Mouse (Mus musculus) adrenal gland, postnatal 25 days (tissue): Measurements from ENCODE around the gene Prn. TPM values are rescaled to one million over a fixed set of nuclear protein-coding genes. Genes with fewer than 3 reads are reported as not detected.

ENCODE experiments used
- DNase-seq: peaks from one replicate; pipeline ENCODE4 v3.0.0; 2021; ENCODE audit warnings: mixed read lengths
- long read RNA-seq: library from polyadenylated mRNA; stranded (forward); transcript quantifications from one replicate; pipeline ENCODE4 v2.0.0, GENCODE M21; 2021
- total RNA-seq: library from RNA; stranded (reverse); gene quantifications from 2 replicates; pipeline ENCODE4 v1.2.3, GENCODE M21; 2021

Gene Prn
- 0.24 TPM in 1 of 2 replicates, not detected in the other for total RNA-seq
- long read RNA-seq, partial matches to known transcripts, result 0 of 32 reads
- long read RNA-seq, other reads (novel, unspliced or antisense), result 32 of 32 reads

- DNase-seq, result peak; percentile 94
These were observed at the start of gene Prn, which contains the start of gene Prnp for GRCm38 (mm10) chr2:131909683-131910572. TSS of gene Prn (plus strand) at chr2:131909957. TSS of gene Prnp (plus strand) at chr2:131909928.

DNA sequence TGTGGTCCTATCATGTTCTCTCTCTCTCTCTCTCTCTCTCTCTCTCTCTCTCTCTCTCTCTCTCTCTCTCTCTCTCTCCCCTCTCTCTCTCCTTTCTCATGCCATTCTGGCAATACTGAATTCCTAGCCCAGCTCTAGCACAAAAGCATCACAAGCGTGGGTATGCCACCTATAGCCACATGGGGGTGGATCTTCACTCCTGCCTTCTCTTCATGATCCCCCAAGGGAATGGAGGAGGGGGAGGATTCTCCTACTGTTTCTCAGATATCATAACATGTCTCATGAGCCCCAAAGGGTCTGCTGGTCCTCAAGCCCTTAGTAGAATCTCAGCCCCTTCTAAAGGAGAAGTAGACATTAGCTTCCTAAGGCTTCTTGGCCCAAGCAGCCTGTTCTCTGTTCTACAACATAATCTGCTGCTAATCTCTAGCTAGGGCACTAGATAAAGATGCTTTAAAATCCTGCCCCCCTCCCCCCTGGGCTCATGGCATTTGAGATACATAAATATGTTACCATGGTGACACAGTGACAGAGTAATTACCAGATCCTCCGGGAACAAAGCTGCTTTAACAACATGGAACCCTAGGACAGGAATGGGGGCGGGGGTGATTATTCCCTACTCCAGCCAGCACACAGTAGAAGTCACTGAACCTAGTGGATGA is 47.0 kb upstream of the Prn start:
- DNase-seq, result no peak

DNA sequence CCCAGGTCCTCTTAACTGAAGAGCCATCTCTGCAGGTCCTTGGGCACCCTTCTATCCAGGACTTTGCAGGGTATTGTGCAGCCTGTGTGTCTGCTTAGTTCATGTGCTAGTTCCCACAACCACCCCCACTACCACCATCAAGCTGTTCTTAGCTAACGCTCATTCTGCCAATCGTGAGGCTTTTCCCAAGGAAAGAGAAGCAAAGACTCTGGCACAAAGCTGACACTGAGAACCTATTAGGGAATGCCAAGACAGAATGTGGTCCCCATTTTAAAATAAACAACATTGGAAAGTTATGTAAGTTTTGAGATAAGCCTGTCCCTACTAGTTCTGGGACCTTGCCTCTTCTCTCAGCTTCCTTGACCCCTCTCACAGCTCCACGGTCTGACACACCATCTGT is 46.3 kb upstream of the Prn start:
- DNase-seq, result no peak

DNA sequence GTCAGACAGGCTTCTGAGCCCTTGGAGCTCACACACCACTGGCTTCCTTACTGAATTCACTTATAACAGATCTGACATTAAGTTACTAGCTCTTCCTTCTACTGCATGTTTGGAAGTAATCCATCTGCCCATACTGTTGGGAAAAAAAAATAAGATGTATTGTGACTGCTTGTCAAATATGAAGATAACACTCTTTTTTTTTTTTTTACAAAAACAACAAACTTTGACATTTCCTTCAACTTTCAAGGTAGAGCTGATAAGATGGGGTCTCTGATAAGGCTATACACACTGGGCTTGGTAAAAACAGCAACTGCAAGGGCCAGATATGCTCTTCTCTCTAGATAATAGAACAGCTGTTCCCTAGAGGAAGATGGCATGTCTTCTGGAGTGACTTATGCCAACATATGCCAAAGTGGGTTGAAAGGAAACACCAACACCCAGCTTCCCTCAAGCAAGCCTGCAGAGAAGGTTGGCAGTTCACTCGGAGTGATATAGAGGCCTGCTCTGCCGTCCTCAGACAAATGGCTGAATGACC is 45.4 kb upstream of the Prn start:
- DNase-seq, result no peak

- no peak for DNase-seq
These were observed 43.1 kb upstream of the Prn start for GRCm38 (mm10) chr2:131866676-131867075.

GRCm38 (mm10) chr2:131868983-131869382 is 40.8 kb upstream of the Prn start:
- DNase-seq, result no peak

DNA sequence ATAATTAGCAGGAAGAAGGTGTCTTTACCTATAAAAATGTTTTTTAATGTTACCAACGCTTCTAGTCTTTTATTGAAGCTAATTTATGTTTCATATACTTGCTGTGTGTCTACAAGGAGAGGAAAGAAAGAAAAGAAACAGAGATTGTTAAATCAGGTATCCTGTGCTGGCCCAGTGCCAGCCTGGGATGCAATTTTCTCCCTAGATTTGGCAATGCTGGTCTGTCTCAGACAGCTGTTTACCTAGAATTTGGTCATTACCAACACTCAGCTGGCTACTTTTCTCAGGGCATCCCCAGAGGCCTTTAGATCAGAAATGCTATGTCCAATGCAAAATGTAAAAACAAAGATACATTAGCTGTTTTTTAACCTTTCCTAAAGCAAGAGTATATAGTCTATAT is 36.4 kb upstream of the Prn start:
- peak; percentile 12 for DNase-seq

DNA sequence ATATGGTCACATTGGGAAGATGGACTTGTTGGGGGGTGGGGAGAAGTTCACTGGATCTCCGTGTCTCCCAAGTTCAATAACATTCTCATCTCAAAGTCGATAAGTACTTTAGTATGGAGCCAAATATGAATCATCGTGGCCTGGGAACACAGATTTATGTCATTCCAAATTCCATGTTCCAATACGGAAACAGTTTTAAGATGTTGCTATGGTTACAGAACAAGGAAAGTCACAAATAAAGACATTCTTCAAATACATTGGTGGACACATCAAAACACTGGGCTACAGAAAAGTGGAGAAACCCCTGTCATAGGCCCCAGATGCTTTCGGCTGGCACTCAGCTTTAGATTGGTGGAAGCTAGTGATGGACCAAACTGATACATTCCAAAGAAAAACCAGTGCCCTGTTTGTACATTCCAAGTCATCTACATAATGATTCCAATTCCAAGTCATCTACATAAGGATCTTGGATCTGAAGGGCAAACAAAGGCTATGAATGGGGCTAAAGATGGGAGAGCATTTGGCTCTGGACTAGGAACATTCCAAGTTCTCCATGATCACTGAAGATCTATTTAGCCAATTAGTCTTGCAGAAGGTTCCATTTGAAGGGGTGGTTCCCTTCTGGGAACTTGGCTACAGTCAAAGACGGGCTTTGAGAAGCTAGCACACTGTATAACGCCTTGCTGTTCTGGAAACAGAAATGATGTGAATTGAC is 33.0 kb upstream of the Prn start:
- no peak for DNase-seq

GRCm38 (mm10) chr2:131881766-131882165 is 28.0 kb upstream of the Prn start:
- DNase-seq, result no peak

- DNase-seq, result no peak
These were observed 26.6 kb upstream of the Prn start for GRCm38 (mm10) chr2:131883136-131883535.

GRCm38 (mm10) chr2:131886503-131887160 is 23.1 kb upstream of the Prn start:
- no peak for DNase-seq

DNA sequence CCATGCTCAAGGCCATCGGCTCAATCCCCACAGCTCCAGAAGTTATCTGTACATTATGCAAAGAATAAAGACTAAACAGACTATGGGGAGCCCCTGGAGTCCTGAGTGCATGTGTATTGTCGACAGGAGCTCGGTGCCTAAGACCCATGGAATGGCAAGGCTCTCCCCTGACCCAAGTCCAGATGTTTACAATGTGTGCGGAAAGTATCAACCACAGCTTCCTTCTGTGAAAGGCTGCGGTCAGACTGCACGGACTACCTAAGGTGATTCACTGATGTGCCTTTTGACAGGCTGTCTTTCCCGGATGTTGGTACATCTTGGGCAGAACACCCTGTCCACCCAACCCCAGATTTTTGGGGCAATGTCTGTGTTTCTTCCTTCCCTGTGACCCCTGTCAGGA is 21.5 kb upstream of the Prn start:
- DNase-seq, result no peak

DNA sequence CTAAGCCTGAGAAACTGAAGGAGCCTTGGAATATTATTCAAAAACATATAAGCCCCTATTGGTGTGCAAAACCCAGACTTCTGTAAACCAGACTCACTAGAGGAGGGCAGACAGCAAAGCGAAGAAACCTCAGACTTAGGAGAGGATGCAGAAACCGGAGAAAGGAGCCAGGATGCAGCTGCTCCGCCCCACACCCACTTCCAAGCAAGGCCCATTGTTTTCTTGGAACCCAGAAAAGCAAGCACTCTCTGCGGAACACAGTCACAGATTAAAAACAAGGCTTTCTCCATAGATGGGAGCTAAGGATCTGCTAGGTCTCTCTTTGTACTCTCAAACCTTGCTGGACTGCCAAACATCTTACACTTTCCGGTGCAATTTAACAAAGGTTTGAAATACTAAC is 17.2 kb upstream of the Prn start:
- DNase-seq, result no peak

- DNase-seq, result no peak
These were observed 14.7 kb upstream of the Prn start for GRCm38 (mm10) chr2:131895106-131895505.

GRCm38 (mm10) chr2:131896011-131896410 is 13.7 kb upstream of the Prn start:
- no peak for DNase-seq

DNA sequence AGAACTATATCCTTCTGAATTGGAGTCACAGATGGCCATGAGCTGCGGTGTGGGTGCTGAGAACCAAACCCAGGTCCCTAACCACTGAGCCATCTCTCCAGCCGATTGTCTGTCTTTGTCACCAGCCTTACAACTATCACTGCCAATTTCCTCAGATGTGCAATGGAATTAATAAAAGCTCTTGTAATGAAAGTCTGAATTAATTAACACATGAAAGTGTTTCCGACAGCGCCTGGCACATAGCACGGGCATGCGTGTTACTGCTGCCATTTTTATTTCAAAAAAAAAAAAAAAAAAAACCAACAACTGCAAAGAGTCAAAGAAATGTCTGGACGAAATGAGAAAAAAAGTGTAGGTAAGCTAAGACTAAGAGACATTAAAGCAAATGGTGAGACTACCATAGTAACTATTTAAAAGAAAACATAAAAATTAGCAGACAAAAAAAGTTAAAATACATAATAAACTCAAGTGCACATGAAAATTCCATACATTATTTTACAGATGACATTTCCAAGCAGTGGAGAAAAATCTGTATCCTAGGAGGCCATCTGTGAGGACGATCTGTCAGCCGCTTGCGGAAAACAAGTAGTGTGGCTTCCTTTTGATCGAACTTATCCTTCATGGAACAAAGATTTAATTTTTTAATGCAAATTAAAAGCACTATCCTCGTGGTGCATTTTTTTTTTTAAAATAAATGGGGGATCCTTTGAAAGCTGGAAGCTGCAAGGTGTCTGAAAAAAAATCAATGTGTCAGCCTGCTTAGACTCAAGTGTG is 12.2 kb upstream of the Prn start:
- DNase-seq, result no peak

DNA sequence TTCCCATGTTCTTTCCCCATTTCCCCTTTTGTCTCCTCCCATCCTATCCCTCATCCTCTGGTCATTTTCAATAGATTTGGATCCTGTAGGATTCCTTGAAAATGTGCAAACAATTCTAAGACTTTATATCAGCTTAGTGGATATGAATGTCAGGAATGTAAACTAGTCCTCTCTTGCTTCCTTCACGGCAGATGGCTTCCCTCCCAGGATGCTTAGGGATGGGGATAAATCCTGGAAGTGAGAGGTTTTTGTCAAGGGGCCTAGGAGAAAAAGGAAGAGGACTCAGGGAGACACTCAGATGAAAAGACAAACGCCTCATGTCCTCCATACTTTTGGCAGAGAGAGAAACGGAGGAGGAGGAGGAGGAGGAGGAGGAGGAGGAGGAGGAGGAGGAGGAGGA is 7.3 kb upstream of the Prn start:
- no peak for DNase-seq

DNA sequence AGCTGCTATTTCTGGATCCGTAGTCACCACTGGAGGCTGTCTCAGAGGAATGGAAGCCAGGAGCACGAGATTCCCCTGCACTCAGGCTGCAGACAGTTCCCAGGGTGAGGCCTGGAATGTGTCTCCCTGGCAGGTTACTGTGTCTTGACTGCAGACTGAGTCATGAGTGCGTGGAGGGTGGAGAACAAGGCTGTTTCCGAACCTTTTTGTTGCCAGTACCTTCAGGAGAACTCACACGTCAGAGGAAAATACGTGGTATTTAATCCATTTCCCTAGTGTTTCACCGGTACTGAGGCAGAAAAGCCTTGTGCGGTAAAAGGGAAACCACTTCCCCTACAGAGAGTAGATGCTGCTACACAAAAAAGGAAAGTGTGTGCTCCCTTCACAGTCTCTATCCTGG is 6.9 kb upstream of the Prn start:
- DNase-seq, result no peak

- no peak for DNase-seq
These were observed 4.7 kb upstream of the Prn start for GRCm38 (mm10) chr2:131905025-131905424.

DNA sequence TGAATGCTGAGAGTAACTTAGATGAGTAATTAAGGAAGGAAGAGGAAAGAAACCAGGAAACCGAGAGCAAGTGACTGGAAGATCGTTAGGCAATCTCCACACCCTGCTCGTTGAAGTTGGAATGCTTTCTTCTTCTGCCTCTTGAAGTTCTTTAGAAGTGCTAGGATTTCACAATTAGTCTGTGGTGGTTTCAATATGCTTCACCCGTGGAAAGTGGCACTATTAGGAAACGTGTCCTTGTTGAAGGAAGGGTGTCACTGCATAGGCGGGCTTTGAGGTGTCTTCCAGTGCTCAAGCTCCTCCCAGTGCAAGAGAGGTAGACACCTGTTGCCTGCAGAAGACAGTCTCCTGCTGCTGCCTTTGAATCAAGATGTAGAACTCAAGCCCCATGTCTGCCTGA is 4.0 kb upstream of the Prn start:
- no peak for DNase-seq

- no peak for DNase-seq
These were observed 3.5 kb upstream of the Prn start for GRCm38 (mm10) chr2:131906266-131906665.
